Mouse (Mus musculus): ENCODE measurements at regions not wholly inside any gene's neighbourhood (a gene's known extent, or its start where the extent isn't known, plus 50 kb on each side); places are given as distances from the start of the nearest gene placed in this dataset.
"Not testable (repeated sequence)": the region's sequence is repeated elsewhere in the genome, so short reads cannot be mapped to it uniquely, and the experiment has no call there.

GRCm38 (mm10) chr10:95745834-95746620 lies 72.8 kb upstream of the Anapc15-ps start:
- H3K27ac ChIP-seq: no peak overlapping the region
- no peaks in the 10 kb centered on the region for H3K27me3 ChIP-seq (ENCODE audit: insufficient read depth, poor library complexity, severe bottlenecking)
- no peaks in the 10 kb centered on the region for H3K9me3 ChIP-seq
- whole genome bisulfite sequencing: 84% methylated on average over 10 of the region's 10 CpGs
- H3K36me3 ChIP-seq: no peaks in the 10 kb centered on the region
- H3K4me1 ChIP-seq (replicated peaks): no peaks in the 10 kb centered on the region
- DNase-seq (ENCODE audit: low spot score): no peak
- H3K4me3 ChIP-seq: no peak overlapping the region

GRCm38 (mm10) chr10:95745254-95745653 lies 72.0 kb upstream of the Anapc15-ps start:
- 97% methylated on average over 2 of the region's 2 CpGs for WGBS
- Histone ChIP-seq H3K4me3 (no peak overlapping the region), H3K36me3 (no peaks in the 10 kb centered on the region), H3K27me3 (ENCODE audit: insufficient read depth, poor library complexity, severe bottlenecking) (no peaks in the 10 kb centered on the region), H3K4me1 (replicated peaks) (no peaks in the 10 kb centered on the region; the same call in 1 of the 2 replicates), H3K27ac (no peak overlapping the region), H3K9me3 (no peaks in the 10 kb centered on the region)
- no peak for DNase-seq (ENCODE audit: low spot score)

- Histone ChIP-seq H3K9me3 (no peaks in the 10 kb centered on the region), H3K27ac (no peak overlapping the region), H3K4me3 (no peak overlapping the region), H3K27me3 (ENCODE audit: insufficient read depth, poor library complexity, severe bottlenecking) (no peaks in the 10 kb centered on the region), H3K36me3 (no peaks in the 10 kb centered on the region), H3K4me1 (replicated peaks) (no peaks in the 10 kb centered on the region; the same call in 1 of the 2 replicates)
- DNase-seq (ENCODE audit: low spot score): no peak
- WGBS: 91% methylated on average over 6 of the region's 6 CpGs
Measured at GRCm38 (mm10) chr10:95743627-95744026, 70.4 kb upstream of the Anapc15-ps start.

- no peaks in the 10 kb centered on the region for H3K36me3 ChIP-seq
- no peak overlapping the region for H3K4me3 ChIP-seq
- no peak overlapping the region for H3K27ac ChIP-seq
- H3K4me1 ChIP-seq (replicated peaks): no peaks in the 10 kb centered on the region; the same call in 1 of the 2 replicates
- 90% methylated on average over 4 of the region's 4 CpGs for WGBS
- DNase-seq (ENCODE audit: low spot score): no peak
- peaks cover 7% of the 10 kb centered on the region for H3K9me3 ChIP-seq
- H3K27me3 ChIP-seq (ENCODE audit: insufficient read depth, poor library complexity, severe bottlenecking): no peaks in the 10 kb centered on the region
Measured at GRCm38 (mm10) chr10:95739421-95739820, 66.2 kb upstream of the Anapc15-ps start.

- H3K27me3 ChIP-seq (ENCODE audit: insufficient read depth, poor library complexity, severe bottlenecking); DNase-seq (ENCODE audit: low spot score); H3K4me1 ChIP-seq (replicated peaks); H3K36me3 ChIP-seq; H3K4me3 ChIP-seq; H3K27ac ChIP-seq; H3K9me3 ChIP-seq: not testable (repeated sequence)
- 83% methylated on average over 5 of the region's 5 CpGs for WGBS
Measured at GRCm38 (mm10) chr10:95736743-95737142, 63.5 kb upstream of the Anapc15-ps start.

- WGBS: 95% methylated on average over 10 of the region's 10 CpGs
Measured at GRCm38 (mm10) chr10:95731001-95731400, 57.8 kb upstream of the Anapc15-ps start.

GRCm38 (mm10) chr10:95729890-95730289 lies 56.6 kb upstream of the Anapc15-ps start:
- H3K4me1 ChIP-seq (replicated peaks): peaks cover 14% of the 10 kb centered on the region
- no peak overlapping the region for H3K4me3 ChIP-seq
- 28% methylated on average over 9 of the region's 9 CpGs for whole genome bisulfite sequencing
- no peaks in the 10 kb centered on the region for H3K36me3 ChIP-seq
- peak; percentile 49 for DNase-seq (ENCODE audit: low spot score)
- no peaks in the 10 kb centered on the region for H3K27me3 ChIP-seq (ENCODE audit: insufficient read depth, poor library complexity, severe bottlenecking)
- H3K27ac ChIP-seq: peak overlapping the region; percentile 73; the same call in 1 of the 2 replicates
- no peaks in the 10 kb centered on the region for H3K9me3 ChIP-seq

More at GRCm38 (mm10) chr10:95731001-95731400, 57.8 kb upstream of the Anapc15-ps start:
- Histone ChIP-seq H3K4me3 (no peak overlapping the region), H3K36me3 (no peaks in the 10 kb centered on the region), H3K4me1 (replicated peaks) (peaks cover 14% of the 10 kb centered on the region), H3K9me3 (no peaks in the 10 kb centered on the region), H3K27me3 (ENCODE audit: insufficient read depth, poor library complexity, severe bottlenecking) (no peaks in the 10 kb centered on the region), H3K27ac (no peak overlapping the region)
- no peak for DNase-seq (ENCODE audit: low spot score)

GRCm38 (mm10) chr10:95725910-95726309 lies 52.7 kb upstream of the Anapc15-ps start:
- DNase-seq (ENCODE audit: low spot score): no peak

GRCm38 (mm10) chr10:95725349-95725748 lies 52.1 kb upstream of the Anapc15-ps start:
- H3K27ac ChIP-seq: no peak overlapping the region
- no peaks in the 10 kb centered on the region for H3K36me3 ChIP-seq
- H3K9me3 ChIP-seq: no peaks in the 10 kb centered on the region
- 86% methylated on average over 5 of the region's 5 CpGs for WGBS
- no peak for DNase-seq (ENCODE audit: low spot score)
- no peak overlapping the region for H3K4me3 ChIP-seq
- peaks cover 22% of the 10 kb centered on the region for H3K4me1 ChIP-seq (replicated peaks)
- H3K27me3 ChIP-seq (ENCODE audit: insufficient read depth, poor library complexity, severe bottlenecking): no peaks in the 10 kb centered on the region

More at GRCm38 (mm10) chr10:95725910-95726309, 52.7 kb upstream of the Anapc15-ps start:
- Histone ChIP-seq H3K4me3 (no peak overlapping the region), H3K4me1 (replicated peaks) (peaks cover 21% of the 10 kb centered on the region), H3K36me3 (no peaks in the 10 kb centered on the region), H3K9me3 (no peaks in the 10 kb centered on the region), H3K27me3 (ENCODE audit: insufficient read depth, poor library complexity, severe bottlenecking) (no peaks in the 10 kb centered on the region), H3K27ac (no peak overlapping the region)
- WGBS: 67% methylated on average over 5 of the region's 5 CpGs

Data from hindbrain, embryonic 10.5 days (tissue).